Mouse (Mus musculus) neural tube, embryonic 14.5 days (tissue): ENCODE measurements around the gene Col15a1. TPM values are rescaled to one million over a fixed set of nuclear protein-coding genes. Genes with fewer than 3 reads are reported as not detected.

Experiments used
- ATAC-seq: fragments of 200-750 bp; cut with Nextera tagmentation; 2 replicates; pipeline ENCODE4 v1.8.0; 2017; ENCODE audit warnings: low read depth, mild to moderate bottlenecking, moderate TSS enrichment, moderate library complexity
- H3K27ac ChIP-seq: fragments of 300-500 bp; sonication (generic); 2 replicates; pipeline ENCODE4 v1.5.1; 2014; ENCODE audit warnings: low read depth, mild to moderate bottlenecking, control low read depth, low read length, moderate library complexity, mixed read lengths
- H3K27me3 ChIP-seq: fragments of 300-500 bp; sonication (generic); 2 replicates; pipeline ENCODE4 v1.6.1; 2014; ENCODE audit warnings: low read length; ENCODE audit not compliant: control insufficient read depth, insufficient read depth
- H3K36me3 ChIP-seq: fragments of 300-500 bp; sonication (generic); 2 replicates; pipeline ENCODE4 v1.6.1; 2014; ENCODE audit warnings: low read length, mixed read lengths; ENCODE audit not compliant: control insufficient read depth, insufficient read depth
- H3K4me1 ChIP-seq: fragments of 300-500 bp; sonication (generic); 2 replicates; pipeline ENCODE4 v1.6.1; 2014; ENCODE audit warnings: low read length; ENCODE audit not compliant: control insufficient read depth, insufficient read depth
- H3K4me2 ChIP-seq: fragments of 300-500 bp; sonication (generic); 2 replicates; pipeline ENCODE4 v1.6.1; 2014; ENCODE audit warnings: mild to moderate bottlenecking, low read depth, low read length, control low read depth
- H3K4me3 ChIP-seq: fragments of 300-500 bp; sonication (generic); 2 replicates; pipeline ENCODE4 v1.5.1; 2014; ENCODE audit warnings: low read depth, low read length, control low read depth, mixed read lengths
- H3K9ac ChIP-seq: fragments of 300-500 bp; sonication (generic); replicated peaks from 2 replicates; pipeline ENCODE4 v1.6.1; 2014; ENCODE audit warnings: low read depth, mild to moderate bottlenecking, control low read depth, low read length, mixed read lengths
- H3K9me3 ChIP-seq: fragments of 300-500 bp; sonication (generic); 2 replicates; pipeline ENCODE4 v1.6.1; 2016; ENCODE audit warnings: low read length; ENCODE audit not compliant: control insufficient read depth
- WGBS: fragments of 180-500 bp; shearing (Covaris S2); extraction: QIAGEN DNeasy Blood & Tissue Kit; methylation state at CpG from one replicate; pipeline ENCODE4 v1.1.7; 2014; 5-methylcytosine and 5-hydroxymethylcytosine counted together
- polyA plus RNA-seq: library from polyadenylated mRNA; unstranded; fragments of >200 nt; fragmentation: Nextera tagmentation; extraction: Ambion mirVana; gene quantifications from 2 replicates; pipeline ENCODE4 v1.2.1, GENCODE M21; 2014

Gene Col15a1
- polyA plus RNA-seq, 1 experiment from 2014 or later, result 2.0 TPM

GRCm38 (mm10) chr4:47313710-47314410 is 105.9 kb downstream of the Col15a1 start:
- Histone ChIP-seq H3K4me3 (no peak overlapping the region), H3K4me2 (no peak overlapping the region), H3K9me3 (no peaks in the 10 kb centered on the region), H3K9ac (no peak overlapping the region), H3K27me3 (no peaks in the 10 kb centered on the region), H3K4me1 (no peaks in the 10 kb centered on the region), H3K27ac (no peak overlapping the region), H3K36me3 (no peaks in the 10 kb centered on the region)
- ATAC-seq, result no peak
- 85% methylated on average over 8 of the region's 8 CpGs for WGBS

- no peaks in the 10 kb centered on the region for H3K9me3 ChIP-seq
- H3K36me3 ChIP-seq, result no peaks in the 10 kb centered on the region
- WGBS, result 68% methylated on average over 2 of the region's 2 CpGs
- H3K27ac ChIP-seq, result no peak overlapping the region
- H3K4me2 ChIP-seq, result no peak overlapping the region
- no peaks in the 10 kb centered on the region for H3K27me3 ChIP-seq
- H3K4me1 ChIP-seq, result no peaks in the 10 kb centered on the region
- H3K4me3 ChIP-seq, result no peak overlapping the region
- H3K9ac ChIP-seq, result no peak overlapping the region
- no peak for ATAC-seq
Measured at GRCm38 (mm10) chr4:47315458-47315857, 107.5 kb downstream of the Col15a1 start.

- 80% methylated on average over 6 of the region's 6 CpGs for WGBS
- no peak overlapping the region for H3K9ac ChIP-seq
- H3K27me3 ChIP-seq, result no peaks in the 10 kb centered on the region
- no peaks in the 10 kb centered on the region for H3K9me3 ChIP-seq
- no peak for ATAC-seq
- no peak overlapping the region for H3K27ac ChIP-seq
- no peaks in the 10 kb centered on the region for H3K36me3 ChIP-seq
- no peaks in the 10 kb centered on the region for H3K4me1 ChIP-seq
- H3K4me2 ChIP-seq, result no peak overlapping the region
- H3K4me3 ChIP-seq, result no peak overlapping the region
Measured at GRCm38 (mm10) chr4:47316432-47316831, 108.5 kb downstream of the Col15a1 start.

GRCm38 (mm10) chr4:47319561-47320321 is 111.8 kb downstream of the Col15a1 start:
- Histone ChIP-seq H3K4me1 (0 out of 2 replicates have a peak, but pooled peaks cover 2% of the 10 kb centered on the region), H3K27ac (no peak overlapping the region), H3K4me3 (no peak overlapping the region), H3K4me2 (no peak overlapping the region), H3K36me3 (no peaks in the 10 kb centered on the region), H3K27me3 (no peaks in the 10 kb centered on the region), H3K9ac (no peak overlapping the region), H3K9me3 (no peaks in the 10 kb centered on the region)
- no peak for ATAC-seq
- WGBS, result 92% methylated on average over 10 of the region's 10 CpGs

GRCm38 (mm10) chr4:47322315-47322714 is 114.4 kb downstream of the Col15a1 start:
- WGBS, result 79% methylated on average over 3 of the region's 3 CpGs
- Histone ChIP-seq H3K4me2 (no peak overlapping the region), H3K36me3 (no peaks in the 10 kb centered on the region), H3K9ac (no peak overlapping the region), H3K4me3 (no peak overlapping the region), H3K27ac (no peak overlapping the region), H3K27me3 (no peaks in the 10 kb centered on the region), H3K9me3 (no peaks in the 10 kb centered on the region), H3K4me1 (0 out of 2 replicates have a peak, but pooled peaks cover 2% of the 10 kb centered on the region)
- no peak for ATAC-seq

- no peak; the same call in 1 of the 2 replicates for ATAC-seq
- no peak overlapping the region for H3K4me2 ChIP-seq
- WGBS, result 56% methylated on average over 1 of the region's 1 CpGs
- no peaks in the 10 kb centered on the region for H3K9me3 ChIP-seq
- H3K4me3 ChIP-seq, result no peak overlapping the region
- H3K27me3 ChIP-seq, result no peaks in the 10 kb centered on the region
- no peak overlapping the region for H3K27ac ChIP-seq
- 0 out of 2 replicates have a peak, but pooled peaks cover 2% of the 10 kb centered on the region for H3K4me1 ChIP-seq
- H3K9ac ChIP-seq, result no peak overlapping the region
- H3K36me3 ChIP-seq, result no peaks in the 10 kb centered on the region
Measured at GRCm38 (mm10) chr4:47324206-47324605, 116.2 kb downstream of the Col15a1 start.

- no peak for ATAC-seq
- 75% methylated on average over 3 of the region's 3 CpGs for WGBS
- H3K4me1 ChIP-seq, result 0 out of 2 replicates have a peak, but pooled peaks cover 2% of the 10 kb centered on the region
- H3K36me3 ChIP-seq, result no peaks in the 10 kb centered on the region
- no peak overlapping the region for H3K4me3 ChIP-seq
- H3K4me2 ChIP-seq, result no peak overlapping the region
- H3K27ac ChIP-seq, result no peak overlapping the region
- H3K9me3 ChIP-seq, result no peaks in the 10 kb centered on the region
- H3K27me3 ChIP-seq, result no peaks in the 10 kb centered on the region
- H3K9ac ChIP-seq, result no peak overlapping the region
Measured at GRCm38 (mm10) chr4:47327782-47328181, 119.8 kb downstream of the Col15a1 start.

- Histone ChIP-seq H3K36me3 (no peaks in the 10 kb centered on the region), H3K4me3 (no peak overlapping the region), H3K27me3 (no peaks in the 10 kb centered on the region), H3K9ac (no peak overlapping the region), H3K9me3 (no peaks in the 10 kb centered on the region), H3K4me1 (no peaks in the 10 kb centered on the region), H3K4me2 (no peak overlapping the region), H3K27ac (no peak overlapping the region)
- 0% methylated on average over 1 of the region's 1 CpGs for WGBS
- no peak for ATAC-seq
Measured at GRCm38 (mm10) chr4:47329285-47329684, 121.3 kb downstream of the Col15a1 start.

GRCm38 (mm10) chr4:47330378-47331052 is 122.6 kb downstream of the Col15a1 start:
- Histone ChIP-seq H3K27ac (no peak overlapping the region), H3K27me3 (no peaks in the 10 kb centered on the region), H3K9ac (no peak overlapping the region), H3K4me1 (no peaks in the 10 kb centered on the region), H3K4me2 (no peak overlapping the region), H3K36me3 (no peaks in the 10 kb centered on the region), H3K9me3 (no peaks in the 10 kb centered on the region), H3K4me3 (no peak overlapping the region)
- 96% methylated on average over 13 of the region's 13 CpGs for WGBS
- ATAC-seq, result no peak
